Mouse (Mus musculus): ENCODE measurements at regions not wholly inside any gene's neighbourhood (a gene's known extent, or its start where the extent isn't known, plus 50 kb on each side); places are given as distances from the start of the nearest gene placed in this dataset.
A peak's percentile ranks its signal among the peaks of the same experiment; 100 is the strongest.

DNA sequence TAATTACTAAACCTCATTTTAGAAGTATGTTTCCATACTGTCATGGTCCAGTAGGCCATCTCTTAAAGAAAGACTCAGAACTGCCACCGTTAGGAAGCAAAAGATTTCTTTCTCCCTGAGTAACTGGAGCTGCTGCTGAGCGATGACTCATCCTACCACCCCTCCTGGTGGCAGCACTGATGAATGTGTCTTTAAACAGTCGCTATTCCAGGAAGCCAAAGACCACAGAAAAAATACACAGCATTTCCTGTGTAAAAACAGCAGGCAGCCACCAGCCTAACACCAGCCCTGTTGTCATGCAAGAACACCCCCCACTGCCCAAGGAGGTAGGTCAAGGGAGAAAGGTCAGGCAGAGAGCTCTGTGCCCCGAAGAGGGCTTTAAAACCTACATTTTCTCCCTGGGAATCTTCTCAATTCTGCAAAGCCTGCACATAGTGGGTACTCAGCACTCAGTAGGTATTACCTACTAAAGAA, 675.7 kb downstream of the Cypt12 start:
- TF ChIP-seq EP300 (IDR thresholded peaks at IDR 0.05; ENCODE audit: low read depth) (no peak), CTCF (IDR thresholded peaks at IDR 0.05; ENCODE audit: low read depth) (peak; percentile 71)

Measured in liver, postnatal 0 days (tissue).